Mouse (Mus musculus): ENCODE measurements at regions not wholly inside any gene's neighbourhood (a gene's known extent, or its start where the extent isn't known, plus 50 kb on each side); places are given as distances from the start of the nearest gene placed in this dataset.

- no peak for TF ChIP-seq CTCF (IDR thresholded peaks at IDR 0.05; ENCODE audit: insufficient read depth, low read length)
- TF ChIP-seq POLR2A (IDR thresholded peaks at IDR 0.05; ENCODE audit: borderline replicate concordance, extremely low read depth, low read depth, low read length): no peak
- no peak overlapping the region for H3K4me3 ChIP-seq (replicated peaks; ENCODE audit: extremely low read depth, low read depth, low read length)
- no peak for DNase-seq
- WGBS: 43% methylated on average over 5 of the region's 5 CpGs
- H3K4me1 ChIP-seq (ENCODE audit: control insufficient read depth, insufficient read depth, low read length): peaks cover 20% of the 10 kb centered on the region
Measured at GRCm38 (mm10) chr16:95825723-95826122, 123.8 kb downstream of the Ets2 start.

GRCm38 (mm10) chr16:95824720-95825534 lies 123.1 kb downstream of the Ets2 start:
- Histone ChIP-seq H3K4me1 (ENCODE audit: control insufficient read depth, insufficient read depth, low read length) (peaks cover 20% of the 10 kb centered on the region), H3K4me3 (replicated peaks; ENCODE audit: extremely low read depth, low read depth, low read length) (no peak overlapping the region)
- peak; percentile 48 for DNase-seq
- TF ChIP-seq POLR2A (IDR thresholded peaks at IDR 0.05; ENCODE audit: borderline replicate concordance, extremely low read depth, low read depth, low read length) (no peak; the same call in 1 of the 2 replicates), CTCF (IDR thresholded peaks at IDR 0.05; ENCODE audit: insufficient read depth, low read length) (no peak)
- 9% methylated on average over 7 of the region's 7 CpGs for WGBS

GRCm38 (mm10) chr16:95823803-95824202 lies 121.9 kb downstream of the Ets2 start:
- Histone ChIP-seq H3K4me1 (ENCODE audit: control insufficient read depth, insufficient read depth, low read length) (peaks cover 20% of the 10 kb centered on the region), H3K4me3 (replicated peaks; ENCODE audit: extremely low read depth, low read depth, low read length) (no peak overlapping the region)
- 46% methylated on average over 6 of the region's 6 CpGs for WGBS
- TF ChIP-seq CTCF (IDR thresholded peaks at IDR 0.05; ENCODE audit: insufficient read depth, low read length): no peak
- no peak for TF ChIP-seq POLR2A (IDR thresholded peaks at IDR 0.05; ENCODE audit: borderline replicate concordance, extremely low read depth, low read depth, low read length)
- DNase-seq: no peak

- no peak for DNase-seq
- WGBS: 47% methylated on average over 7 of the region's 7 CpGs
- H3K4me3 ChIP-seq (replicated peaks; ENCODE audit: extremely low read depth, low read depth, low read length): no peak overlapping the region
- peaks cover 15% of the 10 kb centered on the region for H3K4me1 ChIP-seq (ENCODE audit: control insufficient read depth, insufficient read depth, low read length)
- no peak for TF ChIP-seq POLR2A (IDR thresholded peaks at IDR 0.05; ENCODE audit: borderline replicate concordance, extremely low read depth, low read depth, low read length)
- TF ChIP-seq CTCF (IDR thresholded peaks at IDR 0.05; ENCODE audit: insufficient read depth, low read length): no peak
Measured at GRCm38 (mm10) chr16:95821080-95821479, 119.2 kb downstream of the Ets2 start.

- no peak overlapping the region for H3K4me3 ChIP-seq (replicated peaks; ENCODE audit: extremely low read depth, low read depth, low read length)
- TF ChIP-seq POLR2A (IDR thresholded peaks at IDR 0.05; ENCODE audit: borderline replicate concordance, extremely low read depth, low read depth, low read length): no peak
- no peak for TF ChIP-seq CTCF (IDR thresholded peaks at IDR 0.05; ENCODE audit: insufficient read depth, low read length)
- no peak for DNase-seq
- WGBS: 63% methylated on average over 8 of the region's 8 CpGs
- H3K4me1 ChIP-seq (ENCODE audit: control insufficient read depth, insufficient read depth, low read length): peaks cover 13% of the 10 kb centered on the region
Measured at GRCm38 (mm10) chr16:95820606-95821005, 118.7 kb downstream of the Ets2 start.

- DNase-seq: no peak
- TF ChIP-seq POLR2A (IDR thresholded peaks at IDR 0.05; ENCODE audit: borderline replicate concordance, extremely low read depth, low read depth, low read length) (no peak), CTCF (IDR thresholded peaks at IDR 0.05; ENCODE audit: insufficient read depth, low read length) (no peak)
- H3K4me3 ChIP-seq (replicated peaks; ENCODE audit: extremely low read depth, low read depth, low read length): no peak overlapping the region
- 70% methylated on average over 1 of the region's 1 CpGs for WGBS
- H3K4me1 ChIP-seq (ENCODE audit: control insufficient read depth, insufficient read depth, low read length): peaks cover 12% of the 10 kb centered on the region
Measured at GRCm38 (mm10) chr16:95820013-95820412, 118.1 kb downstream of the Ets2 start.

GRCm38 (mm10) chr16:95815966-95816365 lies 114.1 kb downstream of the Ets2 start:
- 93% methylated on average over 13 of the region's 13 CpGs for WGBS
- TF ChIP-seq CTCF (IDR thresholded peaks at IDR 0.05; ENCODE audit: insufficient read depth, low read length): no peak
- no peak for TF ChIP-seq POLR2A (IDR thresholded peaks at IDR 0.05; ENCODE audit: borderline replicate concordance, extremely low read depth, low read depth, low read length)

GRCm38 (mm10) chr16:95815206-95815731 lies 113.4 kb downstream of the Ets2 start:
- peaks cover 12% of the 10 kb centered on the region for H3K4me1 ChIP-seq (ENCODE audit: control insufficient read depth, insufficient read depth, low read length)
- 84% methylated on average over 6 of the region's 6 CpGs for WGBS
- no peak for DNase-seq
- no peak overlapping the region for H3K4me3 ChIP-seq (replicated peaks; ENCODE audit: extremely low read depth, low read depth, low read length)
- TF ChIP-seq POLR2A (IDR thresholded peaks at IDR 0.05; ENCODE audit: borderline replicate concordance, extremely low read depth, low read depth, low read length) (no peak), CTCF (IDR thresholded peaks at IDR 0.05; ENCODE audit: insufficient read depth, low read length) (no peak)

More at GRCm38 (mm10) chr16:95815966-95816365, 114.1 kb downstream of the Ets2 start:
- no peak for DNase-seq
- Histone ChIP-seq H3K4me1 (ENCODE audit: control insufficient read depth, insufficient read depth, low read length) (peaks cover 12% of the 10 kb centered on the region), H3K4me3 (replicated peaks; ENCODE audit: extremely low read depth, low read depth, low read length) (no peak overlapping the region)

GRCm38 (mm10) chr16:95814513-95815118 lies 112.7 kb downstream of the Ets2 start:
- Histone ChIP-seq H3K4me1 (ENCODE audit: control insufficient read depth, insufficient read depth, low read length) (peaks cover 12% of the 10 kb centered on the region), H3K4me3 (replicated peaks; ENCODE audit: extremely low read depth, low read depth, low read length) (no peak overlapping the region)
- DNase-seq: peak; percentile 49
- TF ChIP-seq CTCF (IDR thresholded peaks at IDR 0.05; ENCODE audit: insufficient read depth, low read length): no peak
- TF ChIP-seq POLR2A (IDR thresholded peaks at IDR 0.05; ENCODE audit: borderline replicate concordance, extremely low read depth, low read depth, low read length): no peak
- 25% methylated on average over 9 of the region's 9 CpGs for WGBS

Measured in lung, adult 2 months (tissue).